Mouse (Mus musculus): Measurements from ENCODE around the gene Bicc1. TPM values are rescaled to one million over a fixed set of nuclear protein-coding genes. Genes with fewer than 3 reads are reported as not detected.

Gene Bicc1
- total RNA-seq, 1 experiment: 1.8 TPM

GRCm38 (mm10) chr10:71044410-71044809, 115.1 kb downstream of the Bicc1 start:
- no peak for TF ChIP-seq ZC3H11A (IDR thresholded peaks at IDR 0.05; ENCODE audit: borderline replicate concordance, low read depth, low read length)
- no peak for TF ChIP-seq HCFC1 (IDR thresholded peaks at IDR 0.05; ENCODE audit: borderline replicate concordance, insufficient read depth, low read length)
- no peak for TF ChIP-seq ZNF384 (IDR thresholded peaks at IDR 0.05; ENCODE audit: low read depth, low read length)
- no peak for TF ChIP-seq MAFK (IDR thresholded peaks at IDR 0.05; ENCODE audit: insufficient read depth, low read depth, low read length)
- TF ChIP-seq CHD2 (IDR thresholded peaks at IDR 0.05; ENCODE audit: low read depth, low read length): no peak
- in situ Hi-C loops (cut with MboI; ENCODE audit: low sequenced_read_pairs in 2 of 2, unreplicated experiment in 2 of 2): no loop called here
- Histone ChIP-seq H3K36me3 (ENCODE audit: control insufficient read depth, insufficient read depth, low read length, poor library complexity, severe bottlenecking) (no peaks in the 10 kb centered on the region), H3K27ac (ENCODE audit: insufficient read depth, low read depth, low read length, poor library complexity, severe bottlenecking) (no peak overlapping the region), H3K4me3 (ENCODE audit: insufficient read depth in 1 of 2, low read depth in 1 of 2, low read length in 2 of 2, poor library complexity in 1 of 2, severe bottlenecking in 1 of 2) (no peak overlapping the region), H3K9me3 (ENCODE audit: control insufficient read depth, insufficient read depth, low read depth, low read length) (no peaks in the 10 kb centered on the region), H3K9ac (ENCODE audit: insufficient read depth, low read depth, low read length, poor library complexity, severe bottlenecking) (no peak overlapping the region), H3K4me1 (ENCODE audit: control insufficient read depth in 2 of 2, insufficient read depth in 2 of 2, low read length in 2 of 2, poor library complexity in 1 of 2) (no peaks in the 10 kb centered on the region)
- DNase-seq (ENCODE audit: low read depth, low spot score): no peak

- no peaks in the 10 kb centered on the region for H3K4me1 ChIP-seq (ENCODE audit: control insufficient read depth in 2 of 2, insufficient read depth in 2 of 2, low read length in 2 of 2, poor library complexity in 1 of 2)
- H3K9me3 ChIP-seq (ENCODE audit: control insufficient read depth, insufficient read depth, low read depth, low read length): no peaks in the 10 kb centered on the region
- TF ChIP-seq HCFC1 (IDR thresholded peaks at IDR 0.05; ENCODE audit: borderline replicate concordance, insufficient read depth, low read length) (no peak), ZNF384 (IDR thresholded peaks at IDR 0.05; ENCODE audit: low read depth, low read length) (no peak), MAFK (IDR thresholded peaks at IDR 0.05; ENCODE audit: insufficient read depth, low read depth, low read length) (no peak), CHD2 (IDR thresholded peaks at IDR 0.05; ENCODE audit: low read depth, low read length) (no peak), ZC3H11A (IDR thresholded peaks at IDR 0.05; ENCODE audit: borderline replicate concordance, low read depth, low read length) (no peak)
- H3K9ac ChIP-seq (ENCODE audit: insufficient read depth, low read depth, low read length, poor library complexity, severe bottlenecking): no peak overlapping the region
- in situ Hi-C loops (cut with MboI; ENCODE audit: low sequenced_read_pairs in 2 of 2, unreplicated experiment in 2 of 2): no loop called here
- no peak for DNase-seq (ENCODE audit: low read depth, low spot score)
- no peaks in the 10 kb centered on the region for H3K36me3 ChIP-seq (ENCODE audit: control insufficient read depth, insufficient read depth, low read length, poor library complexity, severe bottlenecking)
- no peak overlapping the region for H3K4me3 ChIP-seq (ENCODE audit: insufficient read depth in 1 of 2, low read depth in 1 of 2, low read length in 2 of 2, poor library complexity in 1 of 2, severe bottlenecking in 1 of 2)
- H3K27ac ChIP-seq (ENCODE audit: insufficient read depth, low read depth, low read length, poor library complexity, severe bottlenecking): no peak overlapping the region
These were observed 117.6 kb downstream of the Bicc1 start for GRCm38 (mm10) chr10:71041874-71042273.

- Histone ChIP-seq H3K4me3 (ENCODE audit: insufficient read depth in 1 of 2, low read depth in 1 of 2, low read length in 2 of 2, poor library complexity in 1 of 2, severe bottlenecking in 1 of 2) (no peak overlapping the region), H3K9me3 (ENCODE audit: control insufficient read depth, insufficient read depth, low read depth, low read length) (no peaks in the 10 kb centered on the region), H3K4me1 (ENCODE audit: control insufficient read depth in 2 of 2, insufficient read depth in 2 of 2, low read length in 2 of 2, poor library complexity in 1 of 2) (no peaks in the 10 kb centered on the region), H3K9ac (ENCODE audit: insufficient read depth, low read depth, low read length, poor library complexity, severe bottlenecking) (no peak overlapping the region), H3K27ac (ENCODE audit: insufficient read depth, low read depth, low read length, poor library complexity, severe bottlenecking) (no peak overlapping the region), H3K36me3 (ENCODE audit: control insufficient read depth, insufficient read depth, low read length, poor library complexity, severe bottlenecking) (no peaks in the 10 kb centered on the region)
- in situ Hi-C loops (cut with MboI; ENCODE audit: low sequenced_read_pairs in 2 of 2, unreplicated experiment in 2 of 2): no loop called here
- no peak for DNase-seq (ENCODE audit: low read depth, low spot score)
- TF ChIP-seq HCFC1 (IDR thresholded peaks at IDR 0.05; ENCODE audit: borderline replicate concordance, insufficient read depth, low read length) (no peak), MAFK (IDR thresholded peaks at IDR 0.05; ENCODE audit: insufficient read depth, low read depth, low read length) (no peak), ZNF384 (IDR thresholded peaks at IDR 0.05; ENCODE audit: low read depth, low read length) (no peak), ZC3H11A (IDR thresholded peaks at IDR 0.05; ENCODE audit: borderline replicate concordance, low read depth, low read length) (no peak), CHD2 (IDR thresholded peaks at IDR 0.05; ENCODE audit: low read depth, low read length) (no peak)
These were observed 123.0 kb downstream of the Bicc1 start for GRCm38 (mm10) chr10:71036484-71036883.

DNA sequence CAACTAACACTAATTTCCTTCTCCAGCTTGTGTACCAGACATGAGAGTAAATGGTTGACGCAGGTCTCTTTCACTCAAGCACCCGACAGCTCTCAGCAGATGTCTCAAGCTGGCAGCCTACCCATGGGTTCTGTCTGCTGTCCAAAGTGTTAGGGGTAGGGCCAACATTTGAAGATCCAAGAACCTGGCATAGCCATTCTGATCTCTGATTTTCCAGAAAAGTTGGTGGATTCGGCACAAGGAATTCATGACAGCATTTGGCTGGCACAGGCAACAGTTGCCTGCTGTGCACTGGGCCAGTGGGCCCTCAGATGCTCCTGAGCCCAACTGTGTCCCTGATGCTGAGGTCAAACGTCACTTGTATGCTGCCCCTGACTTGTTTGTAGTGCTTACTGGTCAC, 130.5 kb downstream of the Bicc1 start:
- Histone ChIP-seq H3K4me1 (ENCODE audit: control insufficient read depth in 2 of 2, insufficient read depth in 2 of 2, low read length in 2 of 2, poor library complexity in 1 of 2) (no peaks in the 10 kb centered on the region), H3K36me3 (ENCODE audit: control insufficient read depth, insufficient read depth, low read length, poor library complexity, severe bottlenecking) (no peaks in the 10 kb centered on the region), H3K9ac (ENCODE audit: insufficient read depth, low read depth, low read length, poor library complexity, severe bottlenecking) (no peak overlapping the region), H3K9me3 (ENCODE audit: control insufficient read depth, insufficient read depth, low read depth, low read length) (no peaks in the 10 kb centered on the region), H3K4me3 (ENCODE audit: insufficient read depth in 1 of 2, low read depth in 1 of 2, low read length in 2 of 2, poor library complexity in 1 of 2, severe bottlenecking in 1 of 2) (no peak overlapping the region), H3K27ac (ENCODE audit: insufficient read depth, low read depth, low read length, poor library complexity, severe bottlenecking) (no peak overlapping the region)
- DNase-seq (ENCODE audit: low read depth, low spot score): no peak
- TF ChIP-seq ZC3H11A (IDR thresholded peaks at IDR 0.05; ENCODE audit: borderline replicate concordance, low read depth, low read length) (no peak), ZNF384 (IDR thresholded peaks at IDR 0.05; ENCODE audit: low read depth, low read length) (no peak), CHD2 (IDR thresholded peaks at IDR 0.05; ENCODE audit: low read depth, low read length) (no peak), HCFC1 (IDR thresholded peaks at IDR 0.05; ENCODE audit: borderline replicate concordance, insufficient read depth, low read length) (no peak), MAFK (IDR thresholded peaks at IDR 0.05; ENCODE audit: insufficient read depth, low read depth, low read length) (no peak)
- in situ Hi-C loops (cut with MboI; ENCODE audit: low sequenced_read_pairs in 2 of 2, unreplicated experiment in 2 of 2): no loop called here

Measured in ES-E14 (cell line).